ENCODE assay signal across 22 mouse cellular contexts in genomic region chr15:31617261-31617660, GRCm38 (mm10).
"Had no signal": no experiment of that assay in that cellular context is flagged by ENCODE, and none has a peak within 500 bp of the region (broad histone marks: within the 10 kb centered on the region; RNA-seq: fewer than 3 reads in every experiment).

No protein-coding gene starts in this region.

- H3K4me2 ChIP-seq: liver, embryonic 11.5 days; liver, embryonic 13.5 days; liver, embryonic 15.5 days; lung, embryonic 15.5 days; midbrain, embryonic 11.5 days; midbrain, embryonic 13.5 days; midbrain, embryonic 15.5 days; neural tube, embryonic 13.5 days; stomach, embryonic 15.5 days had no signal

- ATAC-seq: liver, postnatal 0 days; lung, postnatal 0 days; midbrain, embryonic 13.5 days; midbrain, embryonic 15.5 days had no signal

- H3K9ac ChIP-seq: liver, embryonic 13.5 days; liver, embryonic 15.5 days; liver, postnatal 0 days; lung, embryonic 15.5 days; midbrain, embryonic 13.5 days; midbrain, embryonic 15.5 days; neural tube, embryonic 13.5 days; stomach, embryonic 15.5 days had no signal

- H3K9me3 ChIP-seq: liver, embryonic 13.5 days; liver, embryonic 15.5 days; lung, embryonic 15.5 days; midbrain, embryonic 13.5 days; midbrain, embryonic 15.5 days; neural tube, embryonic 13.5 days; stomach, embryonic 15.5 days had no signal

- DNase-seq: liver; liver, embryonic 13.5 days; liver, postnatal 0 days; lung, adult 2 months; lung, postnatal 4 days; retina, postnatal 1 day; right cerebral cortex, adult 18-20 months; right cerebral cortex, postnatal 25 days; right cerebral cortex, postnatal 4 days; thymus, adult 2 months; thymus, postnatal 25 days; thymus, postnatal 4 days had no signal

- H3K27ac ChIP-seq: liver, embryonic 13.5 days; liver, embryonic 15.5 days; lung, embryonic 15.5 days; midbrain, embryonic 13.5 days; midbrain, embryonic 15.5 days; neural tube, embryonic 13.5 days; stomach, embryonic 15.5 days; stomach, postnatal 0 days had no signal

- H3K4me1 ChIP-seq: liver, embryonic 13.5 days; liver, embryonic 15.5 days; lung, embryonic 15.5 days; midbrain, embryonic 13.5 days; midbrain, embryonic 15.5 days; neural tube, embryonic 13.5 days; stomach, embryonic 15.5 days had no signal

- H3K27me3 ChIP-seq: liver, embryonic 13.5 days; liver, embryonic 15.5 days; lung, embryonic 15.5 days; midbrain, embryonic 13.5 days; midbrain, embryonic 15.5 days; neural tube, embryonic 13.5 days; stomach, embryonic 15.5 days had no signal

- H3K4me3 ChIP-seq: liver, embryonic 13.5 days; liver, embryonic 15.5 days; lung, embryonic 15.5 days; midbrain, embryonic 13.5 days; midbrain, embryonic 15.5 days; neural tube, embryonic 13.5 days; stomach, embryonic 15.5 days had no signal
